Mouse (Mus musculus): ENCODE data around the gene Plekhn1.

DNA sequence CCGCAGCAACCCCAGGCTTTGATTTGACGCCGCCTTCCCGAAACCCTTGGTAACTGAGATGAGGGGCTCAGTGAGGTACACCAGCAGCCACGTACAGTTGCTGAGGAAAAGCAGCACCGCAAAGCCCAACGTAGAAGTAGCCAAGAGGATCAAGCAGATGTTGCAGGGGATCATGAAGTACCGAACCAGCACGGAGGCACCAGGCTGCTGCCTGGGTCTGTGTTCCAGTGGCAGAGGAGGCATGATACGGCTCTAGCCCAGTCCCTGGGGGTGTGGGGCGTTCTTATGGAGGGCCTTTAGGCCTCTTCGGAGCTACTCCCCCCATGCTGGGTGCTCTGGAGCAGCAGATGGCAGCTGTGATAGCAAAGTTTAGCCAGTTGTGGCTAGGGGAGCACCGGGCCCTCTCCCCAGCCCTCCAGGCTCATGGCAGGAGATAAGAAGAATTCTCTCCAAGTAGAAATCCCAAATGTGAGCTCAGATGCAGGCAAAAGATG lies 49.2 kb downstream of the Plekhn1 start:
- TF ChIP-seq POLR2A (IDR thresholded peaks at IDR 0.05; ENCODE audit: borderline replicate concordance, control insufficient read depth, low read depth, low read length) (no peak), CTCF (IDR thresholded peaks at IDR 0.05; ENCODE audit: control insufficient read depth, insufficient read depth, low read length) (no peak)

Data from bone marrow, adult 2 months (tissue).